Mouse (Mus musculus): Measurements from ENCODE around the gene Gprc5b.

Gene Gprc5b

GRCm38 (mm10) chr7:118947241-118947640 is 47.8 kb downstream of the Gprc5b start:
- no peak for DNase-seq

GRCm38 (mm10) chr7:118944884-118945283 is 50.1 kb downstream of the Gprc5b start:
- no peak for DNase-seq

GRCm38 (mm10) chr7:118943170-118943569 is 51.8 kb downstream of the Gprc5b start:
- no peak for DNase-seq

GRCm38 (mm10) chr7:118942297-118942696 is 52.7 kb downstream of the Gprc5b start:
- DNase-seq: no peak

- DNase-seq: peak in 1 of 2 experiments; percentile 44
These were observed 57.3 kb downstream of the Gprc5b start for GRCm38 (mm10) chr7:118937469-118938387.

GRCm38 (mm10) chr7:118936844-118937243 is 58.2 kb downstream of the Gprc5b start:
- DNase-seq: no peak

GRCm38 (mm10) chr7:118935306-118935705 is 59.7 kb downstream of the Gprc5b start:
- DNase-seq: peak; percentile 68 to 75

- no peak for DNase-seq
These were observed 63.3 kb downstream of the Gprc5b start for GRCm38 (mm10) chr7:118931502-118932395.

- peak; percentile 54 to 72 for DNase-seq
These were observed 65.3 kb downstream of the Gprc5b start for GRCm38 (mm10) chr7:118929601-118930311.

GRCm38 (mm10) chr7:118928916-118929315 is 66.1 kb downstream of the Gprc5b start:
- DNase-seq: no peak

GRCm38 (mm10) chr7:118928316-118928715 is 66.7 kb downstream of the Gprc5b start:
- DNase-seq: no peak

GRCm38 (mm10) chr7:118927279-118927678 is 67.7 kb downstream of the Gprc5b start:
- no peak for DNase-seq

- no peak for DNase-seq
These were observed 68.3 kb downstream of the Gprc5b start for GRCm38 (mm10) chr7:118926516-118927260.

- DNase-seq: no peak
These were observed 69.5 kb downstream of the Gprc5b start for GRCm38 (mm10) chr7:118925547-118925946.

GRCm38 (mm10) chr7:118922441-118923202 is 72.4 kb downstream of the Gprc5b start:
- DNase-seq: no peak

All from lung, postnatal 4 days (tissue).